Mouse (Mus musculus) ES-E14 (cell line): ENCODE measurements around the gene Eml3. TPM values are rescaled to one million over a fixed set of nuclear protein-coding genes. Genes with fewer than 3 reads are reported as not detected.

Source experiments
- DNase-seq: peaks from one replicate; pipeline ENCODE4 v3.0.0-alpha.2; 2013; ENCODE audit warnings: low read depth, low spot score
- H3K27ac ChIP-seq: 2 replicates; pipeline ENCODE4 v1.5.1; 2012; ENCODE audit warnings: low read depth, mild to moderate bottlenecking, low read length, moderate library complexity, mixed read lengths; ENCODE audit not compliant: poor library complexity, insufficient read depth, severe bottlenecking
- H3K36me3 ChIP-seq: 2 replicates; pipeline ENCODE4 v1.6.1; 2012; ENCODE audit warnings: mild to moderate bottlenecking, low read length, moderate library complexity, mixed read lengths; ENCODE audit not compliant: control insufficient read depth, poor library complexity, insufficient read depth, severe bottlenecking
- H3K4me1 ChIP-seq, 2 experiments: fragments of 150-350 bp in 1 of 2; sonication (generic) in 1 of 2; 2 replicates each; pipeline ENCODE4 v1.6.1; 2012; ENCODE audit warnings: low read length in 2 of 2, mild to moderate bottlenecking in 1 of 2, mixed read lengths in 1 of 2; ENCODE audit not compliant: control insufficient read depth in 2 of 2, insufficient read depth in 2 of 2, poor library complexity in 1 of 2
- H3K4me3 ChIP-seq, 2 experiments: fragments of 150-350 bp in 1 of 2; sonication (generic) in 1 of 2; 2 replicates each; pipeline ENCODE4 v1.5.1; 2012; ENCODE audit warnings: low read length in 2 of 2, low read depth in 1 of 2, mild to moderate bottlenecking in 1 of 2, mixed read lengths in 1 of 2; ENCODE audit not compliant: insufficient read depth in 1 of 2, poor library complexity in 1 of 2, severe bottlenecking in 1 of 2
- H3K9ac ChIP-seq: 2 replicates; pipeline ENCODE4 v1.6.1; 2012; ENCODE audit warnings: low read depth, mild to moderate bottlenecking, low read length, mixed read lengths; ENCODE audit not compliant: poor library complexity, insufficient read depth, severe bottlenecking
- H3K9me3 ChIP-seq: fragments of 150-350 bp; sonication (generic); 2 replicates; pipeline ENCODE4 v1.6.1; 2012; ENCODE audit warnings: low read depth, mild to moderate bottlenecking, low read length; ENCODE audit not compliant: control insufficient read depth, insufficient read depth
- CHD2 ChIP-seq: IDR thresholded peaks from 2 replicates; pipeline ENCODE4 v1.6.1; 2014; ENCODE audit warnings: mild to moderate bottlenecking, low read depth, low read length, inconsistent platforms
- HCFC1 ChIP-seq: IDR thresholded peaks from 2 replicates; pipeline ENCODE4 v1.6.1; 2012; ENCODE audit warnings: low read length, inconsistent platforms, borderline replicate concordance; ENCODE audit not compliant: insufficient read depth
- MAFK ChIP-seq: IDR thresholded peaks from 2 replicates; pipeline ENCODE4 v1.6.1; 2014; ENCODE audit warnings: mild to moderate bottlenecking, low read depth, low read length, inconsistent platforms; ENCODE audit not compliant: insufficient read depth
- ZC3H11A ChIP-seq: IDR thresholded peaks from 2 replicates; pipeline ENCODE4 v1.6.1; 2012; ENCODE audit warnings: low read depth, mild to moderate bottlenecking, inconsistent platforms, low read length, borderline replicate concordance
- ZNF384 ChIP-seq: IDR thresholded peaks from 2 replicates; pipeline ENCODE4 v1.6.1; 2012; ENCODE audit warnings: low read depth, low read length, inconsistent platforms
- in situ Hi-C, 2 experiments: fragments of 600-800 bp; cut with MboI; formaldehyde crosslinking; loops; one replicate each; pipeline ENCODE4 v1.15.1; 2025; ENCODE audit warnings: low sequenced_read_pairs in 2 of 2, inconsistent platforms in 1 of 2; ENCODE audit not compliant: unreplicated experiment in 2 of 2
- total RNA-seq: library from RNA; depleted of rRNA; stranded (reverse); fragments of 300-350 nt; gene quantifications from 2 replicates; pipeline ENCODE4 v1.2.3, GENCODE M21; 2012

Gene Eml3
- total RNA-seq, 1 experiment = 20.6 TPM

GRCm38 (mm10) chr19:8936736-8937135, 7.4 kb downstream of the Eml3 start:
- in situ Hi-C loops = no loop called here
- no peak overlapping the region for H3K27ac ChIP-seq
- H3K4me1 ChIP-seq = peaks cover 3 to 15% of the 10 kb centered on the region in 2 experiments; a peak in 1 of 4 replicates
- H3K4me3 ChIP-seq = no peak overlapping the region
- peaks cover 7% of the 10 kb centered on the region for H3K36me3 ChIP-seq
- no peaks in the 10 kb centered on the region for H3K9me3 ChIP-seq
- TF ChIP-seq CHD2 (peak; percentile 48; the same call in 1 of the 2 replicates), HCFC1 (no peak), MAFK (no peak), ZNF384 (peak; percentile 65; the same call in 1 of the 2 replicates)
- no peak for DNase-seq
- no peak overlapping the region for H3K9ac ChIP-seq

GRCm38 (mm10) chr19:8940526-8941133, 11.3 kb downstream of the Eml3 start:
- Histone ChIP-seq H3K36me3 (peaks cover 18% of the 10 kb centered on the region), H3K4me3 (no peak overlapping the region), H3K4me1 (peaks cover 9 to 21% of the 10 kb centered on the region in 2 experiments; a peak in 3 of 4 replicates), H3K9me3 (no peaks in the 10 kb centered on the region), H3K27ac (peak overlapping the region; percentile 29; the same call in 1 of the 2 replicates), H3K9ac (peak overlapping the region; percentile 6; the same call in 1 of the 2 replicates)
- TF ChIP-seq ZC3H11A = no peak
- 0 out of 2 replicates have a peak, but pooled peaks have one; percentile 26 for TF ChIP-seq ZNF384
- DNase-seq = no peak
- in situ Hi-C loops = no loop called here

- in situ Hi-C loops = no loop called here
- Histone ChIP-seq H3K36me3 (peaks cover 22% of the 10 kb centered on the region), H3K4me1 (peaks cover 9 to 21% of the 10 kb centered on the region in 2 experiments; a peak in 3 of 4 replicates), H3K27ac (peak overlapping the region; percentile 49; the same call in 1 of the 2 replicates), H3K9me3 (no peaks in the 10 kb centered on the region), H3K9ac (peak overlapping the region; percentile 71), H3K4me3 (peak overlapping the region; percentile 88 to 89)
- TF ChIP-seq ZC3H11A (no peak), ZNF384 (no peak), HCFC1 (no peak), CHD2 (no peak), MAFK (no peak)
- no peak for DNase-seq
Observed at GRCm38 (mm10) chr19:8941136-8941514, 11.8 kb downstream of the Eml3 start.

- Histone ChIP-seq H3K4me3 (peak within 1 kb of the TSS; percentile 88 to 89), H3K36me3 (peaks cover 27% of the 10 kb centered on the region), H3K9ac (peak within 1 kb of the TSS; percentile 92), H3K4me1 (peaks cover 9 to 21% of the 10 kb centered on the region in 2 experiments; a peak in 3 of 4 replicates), H3K9me3 (no peaks in the 10 kb centered on the region), H3K27ac (peak within 1 kb of the TSS; percentile 82)
- in situ Hi-C loops = no loop called here
- TF ChIP-seq HCFC1 (peak; percentile 55; the same call in 1 of the 2 replicates), ZC3H11A (no peak), ZNF384 (no peak)
- peak; percentile 92 for DNase-seq
Observed at GRCm38 (mm10) chr19:8941515-8942217, 12.3 kb downstream of the Eml3 start, which contains the start of gene Mta2. Gene Mta2 (plus strand): TSS chr19:8941875.
